Mouse (Mus musculus) CD4-positive helper T cell, adult 2 months (primary cell): Measurements from ENCODE around the gene Tbxa2r.

Source experiments
- DNase-seq: peaks from one replicate; pipeline ENCODE4 v3.0.0-alpha.2; 2012; ENCODE audit warnings: low read depth, missing footprints, low spot score

The Tbxa2r gene

GRCm38 (mm10) chr10:81320550-81321347, 7.8 kb upstream of the Tbxa2r start, which contains the start of gene Cactin:
Cactin (plus strand) TSS chr10:81321103.
- peak; percentile 100 for DNase-seq

GRCm38 (mm10) chr10:81321436-81321835, 7.1 kb upstream of the Tbxa2r start:
- DNase-seq = no peak

GRCm38 (mm10) chr10:81322444-81322843, 6.1 kb upstream of the Tbxa2r start:
- no peak for DNase-seq

- no peak for DNase-seq
Measured at GRCm38 (mm10) chr10:81323141-81323775, 5.3 kb upstream of the Tbxa2r start.

GRCm38 (mm10) chr10:81323791-81324530, 4.6 kb upstream of the Tbxa2r start:
- DNase-seq = no peak

GRCm38 (mm10) chr10:81325176-81325575, 3.4 kb upstream of the Tbxa2r start:
- DNase-seq = no peak

- DNase-seq = no peak
Measured at GRCm38 (mm10) chr10:81325781-81326180, 2.8 kb upstream of the Tbxa2r start.

- DNase-seq = no peak
Measured at GRCm38 (mm10) chr10:81326858-81327257, 1.7 kb upstream of the Tbxa2r start.

- no peak for DNase-seq
Measured at GRCm38 (mm10) chr10:81327959-81328358, 572 bp upstream of the Tbxa2r start.

- DNase-seq = peak; percentile 69
Measured at GRCm38 (mm10) chr10:81329194-81329975, 854 bp downstream of the Tbxa2r start.

GRCm38 (mm10) chr10:81330007-81330406, 1.5 kb downstream of the Tbxa2r start:
- no peak for DNase-seq

GRCm38 (mm10) chr10:81332277-81332676, 3.7 kb downstream of the Tbxa2r start:
- no peak for DNase-seq

GRCm38 (mm10) chr10:81334324-81334723, 5.8 kb downstream of the Tbxa2r start:
- DNase-seq = no peak

GRCm38 (mm10) chr10:81335393-81336340, 7.1 kb downstream of the Tbxa2r start:
- DNase-seq = no peak

GRCm38 (mm10) chr10:81336558-81336957, 8.0 kb downstream of the Tbxa2r start:
- DNase-seq = no peak

GRCm38 (mm10) chr10:81340551-81341332, 12.2 kb downstream of the Tbxa2r start:
- no peak for DNase-seq

GRCm38 (mm10) chr10:81341333-81341949, 12.9 kb downstream of the Tbxa2r start:
- DNase-seq = peak; percentile 72

GRCm38 (mm10) chr10:81342686-81343505, 14.4 kb downstream of the Tbxa2r start, which contains the start of gene Gipc3:
Gipc3 (minus strand) TSS chr10:81343266.
- peak; percentile 34 for DNase-seq
